Mouse (Mus musculus) spleen, postnatal 36 days (tissue): ENCODE results near the gene Dyx1c1.

Source experiments
- DNase-seq, 2 experiments: peaks; one replicate each; pipeline ENCODE4 v3.0.0; 2022; ENCODE audit warnings: low spot score in 2 of 2, mixed read lengths in 1 of 2

Gene Dyx1c1

GRCm38 (mm10) chr9:72974734-72975133 is 16.1 kb downstream of the Dyx1c1 start:
- peak in 1 of 2 experiments; percentile 18 for DNase-seq

DNA sequence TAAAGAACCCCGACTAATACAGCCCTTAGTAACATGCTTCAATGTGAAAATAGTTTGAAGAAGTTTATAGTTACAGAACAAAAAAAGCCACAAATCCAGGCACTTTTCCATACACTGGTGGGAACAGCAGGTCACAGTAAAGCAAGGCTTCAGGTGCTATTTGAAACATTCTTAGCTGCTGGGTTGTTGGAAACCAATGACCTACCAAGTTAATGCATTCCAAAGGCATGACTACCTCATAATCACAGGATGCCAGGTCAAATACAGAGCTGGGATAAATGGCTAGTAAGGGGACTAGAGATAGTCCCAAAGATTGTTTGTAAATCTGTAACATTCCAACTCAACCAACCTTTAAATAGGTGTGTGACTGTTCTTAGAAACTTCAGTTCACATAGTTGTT is 16.7 kb downstream of the Dyx1c1 start:
- DNase-seq: no peak

DNA sequence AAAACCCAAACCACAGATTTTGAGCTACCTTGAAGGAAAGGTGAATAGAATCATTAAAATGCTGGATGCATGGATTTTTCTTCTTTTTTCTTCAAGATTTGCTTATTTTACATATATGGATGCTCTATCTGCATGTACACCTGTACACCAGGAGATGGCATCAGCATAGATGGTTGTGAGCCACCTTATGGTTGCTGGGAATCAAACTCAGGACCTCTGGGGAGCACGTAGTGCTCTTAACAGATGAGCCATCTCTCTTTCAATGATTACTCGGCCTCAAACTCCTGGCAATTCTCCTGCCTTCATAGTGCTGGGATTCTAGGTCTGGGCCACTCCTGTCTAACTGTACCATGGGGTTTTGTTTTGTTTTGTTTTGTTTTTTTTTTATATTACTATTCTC is 24.5 kb downstream of the Dyx1c1 start:
- DNase-seq: no peak

DNA sequence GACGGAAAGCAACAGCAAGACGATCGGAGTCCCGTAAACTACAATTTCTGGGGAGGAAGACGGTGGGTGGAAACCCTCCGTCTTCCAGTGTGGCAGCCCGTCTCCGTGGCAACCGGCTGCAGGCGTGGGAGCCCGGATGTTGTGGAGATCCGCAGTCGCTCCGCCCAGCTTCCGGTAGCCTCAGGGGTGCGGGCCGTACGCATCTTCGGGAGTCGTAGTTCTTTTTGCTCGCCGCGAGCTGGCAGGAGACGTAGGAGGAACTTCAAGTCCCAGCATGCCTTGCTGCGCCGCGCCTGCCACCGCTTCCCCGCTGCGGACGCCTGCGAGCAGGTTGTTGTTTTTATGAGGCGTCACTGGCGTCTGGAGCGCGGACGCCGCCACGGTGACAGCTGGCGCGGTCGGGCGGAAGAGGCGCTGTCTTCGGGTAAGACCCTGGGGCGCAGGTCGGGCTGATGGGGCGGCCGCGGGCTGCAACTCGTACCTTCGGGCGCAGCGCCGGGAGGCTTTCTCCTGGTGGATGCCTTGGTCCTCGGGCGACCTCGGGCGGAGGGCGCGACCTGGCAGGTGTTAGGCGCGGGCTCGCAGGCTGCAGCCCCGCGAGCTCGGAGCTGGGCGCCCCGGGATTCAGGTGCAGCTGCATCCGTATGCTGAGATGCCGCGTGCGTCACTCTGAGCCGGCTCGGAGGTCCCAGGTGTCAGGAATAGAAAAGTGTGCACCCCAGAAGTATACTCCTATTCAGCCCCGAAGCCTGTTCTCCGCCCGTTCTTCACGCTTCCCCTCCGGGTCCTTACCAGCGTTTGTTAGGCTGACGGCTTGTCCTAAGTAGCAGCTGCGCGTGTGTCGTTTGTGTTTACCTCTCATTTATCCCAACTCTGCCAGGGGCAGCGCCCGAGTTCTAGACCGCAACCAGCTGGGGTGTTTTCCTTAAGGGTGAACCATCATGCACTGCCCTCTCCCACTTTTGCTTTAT is 26.9 kb downstream of the Dyx1c1 start, which contains the start of the genes Ccpg1os and Ccpg1:
Ccpg1os (minus strand) TSS at position 133 of the 971 bp plus-strand sequence.
Ccpg1 (plus strand) TSS at position 180 of the 971 bp plus-strand sequence.
- DNase-seq: peak; percentile 97

- no peak for DNase-seq
Observed at GRCm38 (mm10) chr9:72987703-72988102, 29.1 kb downstream of the Dyx1c1 start.

DNA sequence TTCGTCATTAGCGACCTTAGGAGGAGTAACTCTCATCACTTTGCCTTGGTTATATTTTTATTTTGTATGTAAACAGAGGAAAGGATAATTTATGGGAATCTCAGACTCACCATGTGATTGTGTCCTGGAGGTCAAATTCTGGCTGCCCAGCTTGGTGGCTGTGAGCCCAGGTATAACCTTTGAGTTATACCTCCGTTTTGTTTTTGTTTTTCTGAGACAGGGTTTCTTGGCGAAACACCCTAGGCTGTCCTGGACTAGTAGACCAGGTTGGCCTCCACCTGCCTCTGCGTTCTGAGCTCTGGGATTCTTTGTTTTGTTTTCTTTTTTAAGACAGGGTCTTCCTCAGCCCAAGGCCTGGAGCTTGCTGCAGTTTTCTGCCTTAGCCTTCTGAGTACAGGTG is 30.1 kb downstream of the Dyx1c1 start:
- no peak for DNase-seq

- no peak for DNase-seq
Observed at GRCm38 (mm10) chr9:72991420-72991819, 32.8 kb downstream of the Dyx1c1 start.

DNA sequence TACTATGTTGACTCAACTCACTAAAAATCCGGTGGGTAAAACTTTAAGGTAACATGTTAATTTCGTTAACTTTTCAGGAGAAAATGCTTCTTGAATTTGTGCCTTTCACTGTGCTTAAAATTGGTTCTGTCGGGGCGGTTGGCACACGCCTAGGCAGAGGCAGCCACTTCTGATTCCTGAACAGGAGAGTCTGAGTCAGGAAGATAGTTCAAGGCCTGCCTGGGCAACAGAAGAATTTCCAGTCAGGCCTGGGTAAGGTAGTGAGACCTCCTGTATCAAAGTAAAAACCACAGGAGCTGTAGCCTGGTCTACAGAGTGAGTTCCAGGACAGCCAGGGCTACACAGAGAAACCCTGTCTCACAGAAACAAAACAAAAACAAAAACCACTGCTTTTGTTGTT is 34.0 kb downstream of the Dyx1c1 start:
- no peak for DNase-seq

DNA sequence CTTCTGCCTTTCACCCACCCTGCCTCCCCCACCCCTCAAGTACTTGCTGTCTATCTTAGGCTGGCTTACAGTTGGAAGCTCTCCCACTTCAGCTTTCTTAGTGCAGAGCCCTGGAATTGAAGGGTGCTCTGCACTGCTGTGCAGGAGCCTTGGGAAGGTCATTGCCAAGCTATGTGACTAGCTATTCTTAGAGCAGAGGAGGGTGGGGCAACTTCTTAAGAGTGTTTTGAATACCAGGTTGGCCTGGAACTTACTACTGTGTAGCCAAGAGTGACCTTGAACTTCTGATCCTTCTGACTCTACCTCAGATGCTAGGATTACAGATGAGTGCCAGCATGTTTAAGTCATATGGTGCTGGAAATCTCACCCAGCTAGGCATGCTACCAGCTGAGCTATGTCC is 37.6 kb downstream of the Dyx1c1 start:
- DNase-seq: no peak

GRCm38 (mm10) chr9:72996806-72997205 is 38.2 kb downstream of the Dyx1c1 start:
- DNase-seq: no peak

DNA sequence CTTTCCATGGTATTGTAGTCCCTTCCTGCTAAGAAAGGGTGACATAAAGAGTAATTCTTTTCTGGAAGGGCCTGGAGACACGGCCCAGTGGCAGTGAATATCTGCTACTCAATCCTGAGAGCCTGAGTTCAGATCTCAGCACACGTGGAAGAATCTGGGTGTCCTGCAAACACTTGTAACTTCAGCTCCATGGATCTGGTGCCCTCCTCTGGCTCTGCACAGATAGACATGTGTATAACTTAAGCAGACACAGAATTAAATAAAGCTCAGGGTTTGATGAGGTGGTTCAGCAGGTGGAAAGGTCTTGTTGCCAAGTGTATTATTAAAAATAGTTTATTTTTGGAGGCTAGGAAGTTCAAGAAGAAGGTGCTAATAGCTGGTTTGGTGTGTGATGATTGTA is 41.9 kb downstream of the Dyx1c1 start:
- DNase-seq: no peak

DNA sequence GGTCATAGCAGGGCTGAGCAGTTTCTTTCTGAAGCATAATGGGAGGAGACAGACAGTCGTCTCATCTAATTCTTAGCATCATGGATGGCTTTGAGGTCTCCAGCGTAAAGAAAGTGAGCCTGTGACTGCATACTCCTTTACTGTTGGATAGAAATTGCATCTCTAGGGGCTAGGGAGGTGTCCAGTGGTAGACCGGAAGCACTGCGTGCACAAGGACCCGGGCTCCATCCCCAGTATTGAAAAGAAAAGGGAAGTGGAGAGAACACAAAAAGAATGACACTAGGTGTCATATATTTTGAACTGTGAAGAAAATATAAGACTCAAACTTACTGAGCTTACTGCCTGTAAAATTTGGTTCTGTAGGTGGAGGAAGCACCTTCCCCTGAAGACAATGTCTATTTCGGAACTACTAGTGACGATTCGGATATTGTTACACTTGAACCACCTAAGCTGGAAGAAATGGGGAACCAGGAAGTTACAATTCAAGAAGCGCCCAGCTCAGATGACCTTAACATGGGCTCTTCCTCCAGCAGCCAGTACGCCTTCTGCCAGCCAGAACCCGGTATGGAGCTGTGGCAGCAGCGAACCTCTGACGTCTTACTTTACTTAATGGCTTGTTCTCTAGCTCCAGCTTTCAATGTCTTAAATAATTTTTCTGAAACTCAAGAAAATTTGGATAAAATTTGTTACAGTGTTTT is 42.9 kb downstream of the Dyx1c1 start:
- no peak for DNase-seq

DNA sequence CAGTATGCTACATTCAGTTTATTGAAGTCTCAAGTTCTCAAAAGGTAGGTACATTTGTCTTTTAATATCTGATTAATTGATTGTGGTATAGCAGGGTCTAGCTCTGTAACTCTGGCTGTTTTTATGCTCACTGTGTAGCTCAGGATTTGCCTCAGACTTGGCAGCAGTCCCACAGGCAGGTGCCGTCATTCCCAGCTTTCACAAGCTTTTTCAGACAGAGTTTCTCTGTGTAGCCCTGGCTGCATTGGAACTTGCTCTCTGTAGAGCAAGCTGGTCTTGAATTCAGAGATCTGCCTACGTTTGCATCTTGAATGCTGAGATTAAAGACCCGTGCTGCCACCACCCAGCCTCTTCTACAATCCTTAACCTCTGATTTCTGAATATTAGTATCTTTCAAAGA is 43.6 kb downstream of the Dyx1c1 start:
- DNase-seq: no peak

DNA sequence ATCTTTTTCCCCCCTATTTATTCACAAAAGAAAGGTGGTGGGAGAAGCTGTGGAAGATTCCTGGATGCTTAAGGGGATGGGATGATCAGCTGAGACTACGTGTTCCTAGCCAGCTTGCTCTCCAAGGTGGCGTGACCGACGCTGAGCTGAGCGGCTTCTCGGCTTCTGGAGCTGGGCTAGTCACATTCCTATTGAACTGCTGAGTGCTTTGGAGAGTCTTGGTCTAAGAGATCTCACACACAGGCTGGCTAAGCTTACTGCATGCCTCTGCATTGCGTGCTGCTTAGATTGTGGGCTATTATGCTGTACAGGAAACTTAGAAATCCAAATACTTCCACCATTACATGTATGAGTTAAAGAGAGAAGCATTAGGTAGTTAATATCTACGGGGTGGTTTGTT is 45.5 kb downstream of the Dyx1c1 start:
- DNase-seq: no peak

- DNase-seq: no peak
Observed at GRCm38 (mm10) chr9:73005106-73005505, 46.5 kb downstream of the Dyx1c1 start.

DNA sequence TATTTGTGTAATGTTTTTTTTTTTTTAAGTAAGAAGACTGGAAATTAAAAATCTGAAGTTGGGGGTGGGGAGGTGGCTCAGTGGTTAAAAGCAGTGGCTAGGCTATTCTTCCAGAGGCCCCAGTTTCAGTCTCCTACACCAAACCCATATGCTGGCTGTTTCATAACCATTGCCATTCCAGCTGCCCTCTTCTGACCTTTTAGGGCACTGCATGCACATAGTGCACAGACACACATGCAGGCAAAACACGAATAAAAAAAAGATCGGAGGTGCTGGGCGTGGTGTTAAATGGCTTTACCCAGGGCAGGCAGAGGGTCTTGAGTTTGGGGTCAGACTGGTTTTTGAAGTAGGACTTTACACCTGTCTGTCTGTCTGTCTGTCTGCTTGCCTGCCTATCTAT is 47.6 kb downstream of the Dyx1c1 start:
- DNase-seq: no peak

DNA sequence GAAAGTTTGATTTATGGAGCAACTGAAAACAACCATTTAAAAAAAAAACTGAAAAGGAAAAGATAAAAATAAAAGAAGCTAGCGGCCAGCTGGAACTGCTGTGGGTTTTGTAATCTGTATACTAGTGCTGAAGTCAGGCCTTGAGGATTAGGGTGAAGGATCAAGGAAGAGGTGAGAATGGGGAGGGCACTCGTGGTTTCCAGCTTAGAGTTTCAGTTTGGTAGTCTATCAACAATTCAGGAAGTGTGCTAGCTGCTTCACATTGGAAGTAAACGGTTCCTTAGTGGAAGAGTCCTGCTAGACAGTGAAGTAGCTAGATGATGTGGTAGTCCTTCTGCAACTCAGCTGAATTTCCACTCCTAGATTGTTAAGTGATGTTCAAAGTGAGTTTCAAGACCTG is 49.8 kb downstream of the Dyx1c1 start:
- no peak for DNase-seq

- DNase-seq: no peak
Observed at GRCm38 (mm10) chr9:73012629-73013028, 54.0 kb downstream of the Dyx1c1 start.

DNA sequence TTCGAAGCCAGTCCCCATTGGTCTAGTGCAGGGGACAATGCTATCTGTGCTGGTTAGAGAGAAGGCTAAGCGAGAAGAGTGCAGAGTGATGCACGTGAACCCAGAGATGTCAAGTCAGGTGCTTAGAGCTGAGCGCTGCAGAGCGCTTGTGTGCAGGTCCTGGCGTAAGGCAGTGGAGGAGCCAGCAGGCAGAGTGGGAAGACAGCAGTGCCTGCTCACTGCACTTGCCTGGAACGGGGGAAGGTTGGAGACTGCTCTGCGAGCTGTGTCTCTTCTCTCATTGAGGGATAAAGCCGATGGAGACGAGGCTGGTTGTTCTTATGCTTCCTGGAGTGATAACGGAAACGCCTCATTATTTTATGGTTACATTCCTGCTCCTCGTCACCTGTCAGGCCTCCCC is 56.1 kb downstream of the Dyx1c1 start:
- DNase-seq: no peak

GRCm38 (mm10) chr9:73019841-73020240 is 61.3 kb downstream of the Dyx1c1 start:
- DNase-seq: no peak

GRCm38 (mm10) chr9:73020566-73021097 is 62.0 kb downstream of the Dyx1c1 start:
- DNase-seq: no peak
